Mouse (Mus musculus) left cerebral cortex, postnatal 25 days (tissue): Measurements from ENCODE around the gene Nek1. TPM values are rescaled to one million over a fixed set of nuclear protein-coding genes. Genes with fewer than 3 reads are reported as not detected.

Experiments used
- DNase-seq, 2 experiments: peaks; one replicate each; pipeline ENCODE4 v3.0.0; 2022; ENCODE audit warnings: low spot score in 2 of 2, mixed read lengths in 1 of 2
- intact Hi-C: fragments of 180-260 bp; cut with DNase I; formaldehyde crosslinking; loops from one replicate; pipeline ENCODE4 v1.15.1; 2025
- total RNA-seq, 2 experiments: library from RNA; stranded (reverse); gene quantifications; 2 replicates each; pipeline ENCODE4 v1.2.3; 2021

Nek1 gene
- total RNA-seq = 10 to 100 TPM; 23.0 to 30.4 TPM

DNA sequence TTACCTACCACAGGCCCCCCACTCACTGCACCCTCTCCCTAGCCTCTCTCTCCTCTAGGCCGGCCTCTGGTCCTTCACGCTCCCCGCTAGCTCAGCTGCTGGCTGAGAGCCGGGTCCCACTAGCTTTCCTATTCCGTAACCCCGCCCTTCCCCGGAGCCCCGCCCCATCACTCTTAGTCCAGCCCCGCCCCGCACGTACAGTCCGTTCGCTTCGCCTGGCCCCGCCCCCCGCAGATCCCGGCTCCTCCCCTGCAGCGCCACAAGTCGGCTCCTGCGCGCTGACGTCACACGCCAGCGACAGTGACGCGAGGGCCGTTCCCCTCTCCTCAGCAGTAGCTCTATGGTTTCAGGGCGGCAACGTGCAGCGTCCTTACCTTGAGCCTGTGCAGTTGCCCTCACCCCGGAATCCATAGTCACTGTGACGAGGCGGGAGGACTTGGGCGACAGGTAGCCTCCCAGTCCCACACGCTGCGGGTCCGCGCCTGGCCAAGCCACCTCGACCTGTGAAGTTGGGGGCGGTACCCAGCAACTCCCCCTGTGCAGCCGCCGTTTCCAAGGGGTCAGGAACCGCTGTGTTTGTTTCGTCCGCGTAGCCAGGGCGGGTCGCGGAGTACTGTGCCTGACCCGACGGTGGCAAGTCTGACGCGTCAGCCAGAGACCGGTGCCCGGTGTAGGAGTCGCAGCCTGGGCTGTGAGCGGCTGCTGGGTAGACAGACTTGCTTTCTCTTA lies at the start of gene Nek1:
Nek1 (plus strand) TSS at position 286 of the 729 bp plus-strand sequence.
- intact Hi-C loops = loop anchor here (1.0 to 5.0 kb wide), 3 partner anchors 10 to 494 kb away; partner anchors contain the start of genes Cbr4, Clcn3 and Mfap3l

DNA sequence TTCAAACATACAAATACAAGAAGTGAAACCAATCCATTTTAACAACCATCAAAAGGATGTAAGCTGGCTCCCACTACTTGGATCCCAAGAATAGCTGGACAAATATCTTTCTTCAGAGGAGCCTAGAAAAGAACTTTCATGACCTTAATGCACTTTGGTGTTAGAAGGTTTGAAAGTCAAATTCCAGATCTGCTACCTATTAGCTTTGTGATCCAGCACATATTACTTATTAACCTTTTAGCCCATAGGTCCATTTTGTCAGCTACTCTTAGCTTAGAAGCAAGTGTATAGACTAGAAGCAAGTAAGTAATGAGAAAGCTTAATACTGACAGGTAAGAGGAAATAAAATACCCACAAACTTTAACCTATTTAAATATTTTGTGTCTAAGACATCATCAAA lies 45.5 kb upstream of the Nek1 start:
- DNase-seq = no peak
- intact Hi-C loops = no loop called here

More for the DNA sequence above, at the start of gene Nek1:
- DNase-seq = peak; percentile 98

DNA sequence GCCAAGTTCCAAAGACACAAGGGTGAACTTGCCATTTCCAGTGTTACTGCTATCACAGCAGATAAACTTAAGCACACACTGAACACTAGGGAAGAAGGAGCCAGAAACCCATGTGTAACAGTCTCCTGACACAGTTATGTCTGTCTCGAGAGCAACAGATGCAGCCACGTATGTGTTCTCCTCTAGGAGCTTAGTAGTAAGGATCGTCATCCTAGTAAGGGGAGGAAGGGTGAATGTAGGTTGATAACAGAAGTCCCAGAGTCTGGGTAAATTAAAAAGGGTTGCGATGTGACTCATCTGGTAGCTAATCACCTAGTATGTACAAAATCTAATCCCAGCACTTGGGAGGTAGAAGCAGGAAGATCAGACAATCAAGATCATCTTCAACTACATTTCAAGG lies 43.1 kb upstream of the Nek1 start:
- peak in 1 of 2 experiments; percentile 15 for DNase-seq

DNA sequence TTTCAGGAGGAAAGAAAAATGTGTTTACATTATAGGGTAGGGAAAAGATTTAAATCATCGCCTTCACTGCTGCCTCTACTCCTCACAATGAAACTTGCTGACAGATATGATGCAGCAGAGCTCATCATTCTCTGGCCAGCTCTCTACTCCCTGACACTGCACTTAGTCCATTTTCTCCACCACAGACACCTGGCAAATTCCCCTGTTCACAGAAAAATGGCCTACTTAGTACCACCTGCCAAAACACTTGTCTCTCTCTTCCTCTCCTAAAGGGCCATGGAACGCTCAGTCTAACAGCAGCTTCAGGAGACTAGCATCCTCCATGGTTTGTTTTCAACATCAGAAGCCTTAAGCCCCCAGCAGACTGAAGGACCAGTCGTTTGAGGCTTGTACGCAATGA lies 41.7 kb upstream of the Nek1 start:
- DNase-seq = no peak
- intact Hi-C loops = no loop called here

More for the DNA sequence above, 43.1 kb upstream of the Nek1 start:
- intact Hi-C loops = no loop called here

DNA sequence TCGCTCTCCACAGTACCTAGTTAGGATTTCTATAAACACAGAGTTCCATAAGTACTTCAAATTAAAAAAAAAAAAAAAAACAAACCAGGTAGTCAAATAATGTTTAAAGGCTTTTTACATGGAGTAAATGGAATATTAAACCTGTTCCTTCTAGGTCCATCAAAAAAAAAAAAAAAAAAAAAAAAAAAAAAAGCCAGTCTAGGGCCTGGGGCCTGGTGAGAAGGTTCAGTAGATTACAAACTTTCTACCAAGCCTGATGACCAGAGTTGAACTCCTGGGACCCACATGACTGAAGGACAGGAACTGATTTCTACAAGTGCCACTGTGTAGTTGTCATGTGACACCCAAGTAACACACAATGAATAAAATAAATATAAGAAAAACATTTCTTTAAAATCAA lies 41.2 kb upstream of the Nek1 start:
- no peak for DNase-seq
- intact Hi-C loops = no loop called here

DNA sequence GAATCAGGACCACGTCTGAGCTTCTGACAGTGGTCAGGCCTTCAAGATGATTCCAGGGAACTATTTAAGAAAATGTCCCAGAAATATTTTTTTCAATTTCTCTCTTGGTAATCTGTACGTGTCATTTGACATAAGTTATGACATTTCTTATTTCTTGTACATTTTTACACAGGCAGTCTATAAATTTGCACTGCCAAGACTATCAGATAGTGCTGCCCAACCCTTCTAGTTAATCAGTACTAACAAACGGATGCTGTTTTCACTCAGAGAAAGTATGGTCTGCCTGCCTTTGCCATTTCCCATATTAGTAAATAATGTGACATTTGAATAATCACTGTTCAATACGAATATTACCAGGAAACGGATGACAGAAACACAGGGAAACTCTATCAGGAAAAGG lies 40.2 kb upstream of the Nek1 start:
- DNase-seq = no peak
- intact Hi-C loops = no loop called here

DNA sequence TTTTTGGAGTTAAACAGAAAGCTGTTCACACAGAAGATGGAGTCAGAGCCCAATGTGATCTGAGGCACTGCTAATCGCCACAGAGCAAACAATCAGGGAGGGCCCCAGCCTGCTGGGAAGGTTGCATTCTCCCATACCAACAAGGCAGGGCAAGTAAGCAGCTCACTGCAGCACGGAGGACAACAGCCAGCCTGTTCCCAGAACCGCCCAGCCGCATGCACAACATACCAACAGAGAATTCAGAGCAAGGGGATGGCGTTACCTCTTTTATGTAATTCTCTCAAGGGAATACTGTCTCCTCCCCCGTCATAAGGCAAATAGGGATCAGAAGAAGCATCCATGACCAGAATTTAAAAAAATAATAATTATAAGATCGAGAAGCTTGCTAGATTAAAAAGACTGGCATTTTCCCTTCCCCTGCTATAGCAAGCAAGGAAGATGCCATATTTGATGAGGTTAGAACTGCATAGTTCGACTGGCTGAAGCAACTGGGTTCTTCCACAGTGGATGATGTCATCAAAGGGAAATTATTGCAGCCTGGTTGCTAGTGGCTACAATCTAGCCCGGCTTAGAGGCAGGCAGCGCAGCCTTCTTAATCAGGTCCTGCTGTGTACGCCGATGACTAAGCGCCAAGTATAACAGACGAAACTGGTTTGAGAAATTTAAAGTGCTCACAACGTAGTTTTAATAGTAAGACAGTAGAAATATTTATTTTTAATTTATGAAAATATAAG lies 38.5 kb upstream of the Nek1 start:
- intact Hi-C loops = loop anchor here (2.0 kb wide), 1 partner anchor 28 kb away; the partner anchor contains the start of gene Clcn3
- DNase-seq = peak; percentile 78 to 94

DNA sequence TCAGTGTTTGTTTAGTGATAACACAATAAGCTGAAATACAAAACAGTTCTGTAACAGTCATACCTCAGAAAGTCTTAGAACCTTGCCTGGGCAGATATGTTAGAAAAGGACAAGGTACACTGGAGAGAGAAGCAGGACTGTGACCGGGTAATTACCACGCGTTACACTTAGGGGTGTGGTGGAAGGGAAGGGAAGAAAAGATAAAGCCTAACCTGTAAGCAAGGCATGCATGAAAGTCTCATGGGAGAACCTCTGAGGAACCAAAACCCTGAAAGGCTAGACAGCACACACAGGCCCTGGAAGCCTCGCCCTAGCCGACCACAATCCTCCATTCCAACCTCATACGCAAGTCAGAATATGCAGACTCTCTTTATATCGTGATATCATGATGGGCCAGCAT lies 36.1 kb upstream of the Nek1 start:
- intact Hi-C loops = no loop called here

DNA sequence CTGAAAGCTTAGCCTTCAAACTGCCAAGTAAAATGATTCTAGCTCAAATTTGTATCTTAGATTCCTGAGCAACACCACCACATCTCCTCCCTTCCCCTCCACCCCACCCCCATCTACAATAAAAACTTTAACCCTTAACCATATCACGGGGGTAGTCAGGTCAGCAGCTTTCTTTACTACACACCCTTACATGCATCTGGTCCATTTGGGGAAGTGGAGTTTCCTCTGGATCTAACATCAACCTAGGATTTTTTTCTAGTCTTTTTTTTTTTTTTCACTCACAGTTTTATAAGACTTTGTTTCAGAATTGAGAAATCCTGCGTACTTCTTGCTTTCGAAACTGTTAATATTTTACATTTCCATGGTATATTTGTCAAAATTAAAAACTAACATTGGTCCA lies 30.2 kb upstream of the Nek1 start:
- no peak for DNase-seq
- intact Hi-C loops = no loop called here

More for the DNA sequence above, 36.1 kb upstream of the Nek1 start:
- DNase-seq = no peak

DNA sequence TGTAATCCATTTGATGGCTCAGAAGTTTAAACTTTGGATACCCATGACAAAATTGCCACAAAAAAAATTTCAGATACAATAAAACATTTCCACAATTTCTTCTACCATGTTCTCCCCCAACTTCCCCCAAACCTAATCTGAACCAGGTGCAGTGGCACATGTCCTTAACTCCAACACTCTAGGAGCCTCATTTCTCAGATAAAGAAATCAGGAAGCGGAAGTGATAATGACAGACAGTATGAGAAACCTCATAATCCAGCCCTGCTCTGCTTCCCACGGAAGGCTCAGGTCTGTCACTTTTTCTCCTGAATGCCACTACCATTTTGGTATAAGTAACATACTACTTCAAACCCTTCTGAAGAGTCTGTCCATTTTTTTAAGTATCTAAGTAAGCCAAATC lies 29.1 kb upstream of the Nek1 start:
- DNase-seq = no peak
- intact Hi-C loops = no loop called here

DNA sequence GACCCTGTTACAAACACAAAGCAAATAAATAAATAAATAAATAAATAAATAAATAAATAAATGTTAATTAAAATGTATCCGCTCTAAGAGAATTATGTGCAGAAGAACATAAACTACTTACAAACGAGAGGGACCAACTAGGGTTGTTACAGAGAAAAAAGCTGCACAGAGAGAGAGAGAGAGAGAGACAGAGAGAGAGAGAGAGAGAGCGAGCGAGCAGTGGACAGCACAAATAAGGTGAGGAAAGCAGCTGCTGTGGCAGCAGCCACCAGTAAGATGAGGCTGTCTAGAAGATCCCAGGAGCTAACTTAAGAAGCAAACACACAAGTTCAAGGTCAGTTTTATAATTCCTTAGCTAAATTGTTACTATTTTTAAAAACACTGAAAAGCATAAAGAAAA lies 28.5 kb upstream of the Nek1 start:
- intact Hi-C loops = no loop called here

DNA sequence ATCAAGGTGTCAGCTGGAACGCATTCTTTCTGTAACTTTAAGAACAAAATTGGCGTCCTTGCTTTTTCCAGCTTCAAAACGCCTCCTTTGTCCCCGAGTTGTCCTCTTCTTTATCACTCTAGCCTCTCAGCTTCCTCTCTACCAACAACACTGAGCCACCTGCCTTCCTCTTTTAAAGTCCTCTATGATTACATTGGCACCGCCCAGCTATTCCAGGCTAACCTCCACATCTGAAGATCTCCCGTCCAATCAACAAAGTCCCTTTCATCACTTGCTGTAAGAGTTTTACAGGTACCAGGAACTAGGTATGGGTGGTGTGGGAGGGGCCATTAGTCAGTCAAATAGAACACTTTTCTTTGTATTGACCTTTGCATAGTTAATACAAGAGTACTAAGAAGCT lies 27.7 kb upstream of the Nek1 start:
- intact Hi-C loops = no loop called here
- no peak for DNase-seq

More for the DNA sequence above, 28.5 kb upstream of the Nek1 start:
- no peak for DNase-seq

DNA sequence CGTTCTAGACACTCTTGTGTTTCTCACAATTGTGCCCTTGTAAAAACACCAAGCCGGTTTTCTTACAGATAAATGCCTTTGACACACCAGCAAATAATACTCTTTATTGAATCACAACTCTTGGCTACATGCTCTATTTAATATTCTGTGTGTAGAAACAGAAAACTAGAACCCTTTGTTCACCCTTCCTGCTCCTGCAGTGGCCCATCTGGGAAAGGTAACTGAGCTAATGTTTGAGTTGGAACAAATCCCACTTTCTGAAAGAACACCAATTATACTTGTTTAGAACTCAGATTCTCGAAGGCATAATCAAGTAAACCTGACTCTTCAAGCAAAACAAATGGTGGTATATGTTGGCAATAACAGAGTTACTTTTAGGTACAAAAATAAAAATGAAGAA lies 27.3 kb upstream of the Nek1 start:
- no peak for DNase-seq
- intact Hi-C loops = no loop called here

DNA sequence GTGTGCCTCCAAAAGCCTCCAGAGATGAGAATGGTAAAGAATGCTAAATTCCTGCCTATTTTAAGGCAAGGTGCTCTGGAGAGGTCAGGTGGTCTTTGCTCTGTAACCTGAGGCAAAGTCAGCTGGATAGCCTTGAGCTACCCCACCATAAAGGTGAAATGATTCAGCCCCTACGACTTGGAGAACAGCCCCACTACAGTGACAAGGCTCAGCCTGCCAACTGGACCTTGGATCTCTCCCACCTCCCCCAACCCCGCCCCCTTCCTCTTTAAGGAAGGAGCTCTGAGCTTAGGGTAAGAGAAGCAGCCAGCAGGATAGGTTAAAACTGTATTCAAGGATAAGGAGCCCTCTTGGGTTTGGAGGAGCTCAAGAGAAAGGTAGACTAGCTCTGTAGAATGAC lies 23.9 kb upstream of the Nek1 start:
- no peak for DNase-seq
- intact Hi-C loops = no loop called here

DNA sequence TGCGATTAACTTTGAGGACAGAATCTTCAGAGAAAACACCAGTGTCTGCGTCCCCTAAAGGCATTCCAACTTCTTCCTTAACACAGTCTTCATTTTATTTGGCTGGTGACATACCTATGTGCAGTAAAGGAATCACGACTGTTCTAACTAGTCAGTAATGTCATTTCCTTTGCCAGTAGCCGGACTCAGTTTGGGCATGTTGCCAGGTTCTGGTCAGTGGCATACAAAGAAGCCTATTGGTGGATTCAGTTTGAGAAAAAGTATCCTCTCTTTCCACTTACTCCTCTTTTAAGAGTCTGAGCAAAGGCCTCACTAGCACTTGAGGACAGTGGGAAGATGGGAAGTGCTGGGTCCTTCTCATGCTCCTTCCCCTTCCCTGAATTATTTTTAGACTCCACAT lies 21.2 kb upstream of the Nek1 start:
- no peak for DNase-seq
- intact Hi-C loops = no loop called here

DNA sequence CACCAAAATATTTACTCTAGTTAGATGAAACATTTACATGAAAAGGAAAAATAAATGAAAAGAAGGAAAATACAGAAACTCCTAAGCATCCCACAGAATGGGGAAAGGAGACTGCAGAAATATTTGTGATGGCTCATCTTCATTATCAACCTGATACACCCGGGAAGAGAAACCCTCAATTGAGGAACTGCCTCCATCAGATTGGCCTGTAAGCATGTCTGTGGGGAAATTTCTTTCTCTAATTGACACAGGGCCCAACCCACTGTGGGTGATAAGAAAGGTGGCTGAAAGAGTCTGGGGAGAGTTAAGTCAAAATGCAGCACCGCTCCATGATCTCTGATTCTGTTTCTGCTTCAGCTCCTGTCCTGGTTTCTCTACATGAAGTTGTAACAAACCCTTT lies 19.5 kb upstream of the Nek1 start:
- intact Hi-C loops = no loop called here
- DNase-seq = no peak

DNA sequence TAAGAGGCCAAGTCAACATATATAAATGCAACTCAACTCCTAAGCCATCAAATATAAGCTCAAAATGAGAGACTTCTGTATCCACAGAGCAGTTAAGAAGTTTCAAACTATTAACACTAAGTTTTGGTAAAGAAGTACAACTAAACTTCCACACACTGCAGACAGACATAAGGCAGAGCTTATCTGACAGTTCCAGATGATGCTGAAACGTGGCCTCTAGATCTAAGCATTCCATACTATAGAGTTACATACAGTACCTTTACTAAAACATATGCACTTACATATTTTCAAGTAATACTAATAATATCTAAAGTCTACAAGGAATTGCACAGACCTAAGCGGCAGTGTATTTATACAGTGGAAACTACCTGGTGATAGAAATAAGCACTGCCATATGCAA lies 18.2 kb upstream of the Nek1 start:
- no peak for DNase-seq
- intact Hi-C loops = no loop called here

DNA sequence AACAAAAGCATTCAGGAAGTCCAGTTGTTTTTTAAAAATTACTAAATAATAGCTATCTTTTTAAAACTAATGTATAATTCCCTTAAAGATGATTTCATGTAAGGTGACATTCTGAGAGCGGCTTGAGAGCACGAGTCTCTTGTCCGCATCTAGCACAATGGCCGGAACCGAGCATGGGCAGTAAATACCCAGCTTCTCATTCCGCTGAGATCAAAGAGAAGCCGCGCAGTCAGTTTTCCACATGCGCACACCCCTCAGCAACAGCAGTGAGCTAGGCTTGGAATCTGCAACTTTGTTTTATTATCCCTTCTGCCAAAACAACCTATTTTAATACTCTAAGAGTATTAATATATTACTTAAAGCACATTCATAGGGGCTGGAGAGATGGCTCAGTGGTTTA lies 16.2 kb upstream of the Nek1 start:
- intact Hi-C loops = no loop called here
- no peak for DNase-seq

DNA sequence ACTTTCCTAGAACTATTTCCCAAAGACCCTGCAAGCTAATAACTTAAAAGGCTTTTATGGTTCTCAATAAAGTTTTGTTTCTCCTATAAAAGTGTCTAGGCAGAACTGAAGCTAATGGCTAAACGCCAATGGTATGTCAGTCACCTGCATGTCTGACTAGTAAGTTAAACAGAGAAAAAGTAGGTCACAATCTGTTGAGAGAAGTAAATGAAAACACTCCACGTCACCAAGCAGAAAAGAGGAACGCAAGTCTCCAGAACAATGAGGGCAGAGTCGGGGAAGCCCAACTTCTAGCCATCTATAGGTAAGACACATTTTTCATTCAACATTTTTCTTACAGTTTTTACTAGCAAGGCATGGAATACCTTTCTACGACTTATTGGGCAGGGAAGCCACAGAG lies 14.5 kb upstream of the Nek1 start:
- DNase-seq = no peak
- intact Hi-C loops = no loop called here

DNA sequence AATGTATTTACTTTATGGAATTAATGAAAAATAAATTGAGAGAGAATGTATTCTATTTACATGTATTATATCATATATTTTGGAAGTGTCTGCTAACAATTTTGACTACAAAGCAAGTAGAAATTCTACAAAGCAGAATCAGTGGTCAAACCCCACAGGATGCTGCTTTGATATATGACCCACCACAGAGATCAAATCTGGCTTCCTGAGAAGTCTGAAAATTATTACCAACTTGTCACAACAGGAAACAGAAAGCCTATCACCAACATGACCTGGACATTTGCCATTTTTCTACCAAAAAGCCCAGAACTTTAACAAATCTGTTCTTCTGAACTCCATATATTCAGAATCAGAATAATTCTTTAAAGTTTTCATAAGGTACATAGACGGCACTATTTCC lies 11.6 kb upstream of the Nek1 start:
- intact Hi-C loops = loop anchor here (10.0 kb wide), 1 partner anchor 367 kb away; no protein-coding TSS in a partner anchor
- no peak for DNase-seq
